Mouse (Mus musculus): ENCODE results near the gene Apoc4.
"Not testable (repeated sequence)": the region's sequence is repeated elsewhere in the genome, so short reads cannot be mapped to it uniquely, and the experiment has no call there.

Apoc4 gene

GRCm38 (mm10) chr7:19699827-19700148 lies 18.5 kb upstream of the Apoc4 start:
- in situ Hi-C loops (cut with MboI, MseI) = no loop called here

GRCm38 (mm10) chr7:19698907-19699826 lies 17.9 kb upstream of the Apoc4 start, which contains the start of gene Apoe:
Gene Apoe, minus strand, starts transcription at chr7:19699188.
- in situ Hi-C loops (cut with MboI, MseI) = no loop called here

GRCm38 (mm10) chr7:19697949-19698906 lies 16.9 kb upstream of the Apoc4 start:
- in situ Hi-C loops (cut with MboI, MseI) = no loop called here

- in situ Hi-C loops (cut with MboI, MseI) = no loop called here
These were observed 15.1 kb upstream of the Apoc4 start for GRCm38 (mm10) chr7:19696336-19696873.

- in situ Hi-C loops (cut with MboI, MseI) = no loop called here
These were observed 14.6 kb upstream of the Apoc4 start for GRCm38 (mm10) chr7:19695881-19696280.

GRCm38 (mm10) chr7:19695213-19695594 lies 13.9 kb upstream of the Apoc4 start:
- in situ Hi-C loops (cut with MboI, MseI) = no loop called here

- in situ Hi-C loops (cut with MboI, MseI) = no loop called here
These were observed 13.3 kb upstream of the Apoc4 start for GRCm38 (mm10) chr7:19694336-19695212.

- in situ Hi-C loops (cut with MboI, MseI) = no loop called here
These were observed 12.1 kb upstream of the Apoc4 start for GRCm38 (mm10) chr7:19693421-19693820.

- in situ Hi-C loops (cut with MboI, MseI) = no loop called here
These were observed 10.9 kb upstream of the Apoc4 start, which contains the start of gene Apoc1 for GRCm38 (mm10) chr7:19691873-19692865. Gene Apoc1, minus strand, starts transcription at chr7:19692660.

- in situ Hi-C loops (cut with MboI, MseI) = no loop called here
These were observed 10.2 kb upstream of the Apoc4 start for GRCm38 (mm10) chr7:19691434-19691833.

- in situ Hi-C loops (cut with MboI, MseI) = no loop called here
These were observed 9.6 kb upstream of the Apoc4 start for GRCm38 (mm10) chr7:19690845-19691244.

GRCm38 (mm10) chr7:19688611-19689010 lies 7.3 kb upstream of the Apoc4 start:
- in situ Hi-C loops (cut with MboI, MseI) = no loop called here

GRCm38 (mm10) chr7:19688101-19688500 lies 6.8 kb upstream of the Apoc4 start:
- in situ Hi-C loops (cut with MboI, MseI) = no loop called here

- in situ Hi-C loops (cut with MboI, MseI) = not testable (repeated sequence)
These were observed 5.8 kb upstream of the Apoc4 start for GRCm38 (mm10) chr7:19686927-19687583.

- in situ Hi-C loops (cut with MboI, MseI) = no loop called here
These were observed 5.2 kb upstream of the Apoc4 start for GRCm38 (mm10) chr7:19686521-19686920.

- in situ Hi-C loops (cut with MboI, MseI) = no loop called here
These were observed 4.1 kb upstream of the Apoc4 start for GRCm38 (mm10) chr7:19685374-19685773.

- in situ Hi-C loops (cut with MboI, MseI) = no loop called here
These were observed 2.5 kb upstream of the Apoc4 start for GRCm38 (mm10) chr7:19683771-19684201.

- in situ Hi-C loops (cut with MboI, MseI) = no loop called here
These were observed 1.7 kb upstream of the Apoc4 start for GRCm38 (mm10) chr7:19682979-19683378.

GRCm38 (mm10) chr7:19680702-19681101 lies 577 bp downstream of the Apoc4 start:
- in situ Hi-C loops (cut with MboI, MseI) = no loop called here

All from regulatory T cell (primary cell).